Mouse (Mus musculus) T-helper 2 cell (primary cell): ENCODE results near the gene Sec16a.

ENCODE experiments used
- in situ Hi-C: fragments of 300-600 bp; cut with MboI, MseI; formaldehyde crosslinking; loops from one replicate; pipeline ENCODE4 v1.15.1; 2025; ENCODE audit warnings: high pct_unique_total_duplicates

Gene Sec16a

GRCm38 (mm10) chr2:26474789-26475504 lies 29.9 kb upstream of the Sec16a start:
- in situ Hi-C loops: no loop called here

- in situ Hi-C loops: no loop called here
These were observed 27.5 kb upstream of the Sec16a start for GRCm38 (mm10) chr2:26472312-26473090.

- in situ Hi-C loops: no loop called here
These were observed 26.8 kb upstream of the Sec16a start for GRCm38 (mm10) chr2:26471652-26472285.

GRCm38 (mm10) chr2:26470967-26471366 lies 26.0 kb upstream of the Sec16a start:
- in situ Hi-C loops: no loop called here

GRCm38 (mm10) chr2:26468376-26468775 lies 23.4 kb upstream of the Sec16a start:
- in situ Hi-C loops: no loop called here

- in situ Hi-C loops: no loop called here
These were observed 18.4 kb upstream of the Sec16a start for GRCm38 (mm10) chr2:26463412-26463811.

- in situ Hi-C loops: no loop called here
These were observed 18.0 kb upstream of the Sec16a start for GRCm38 (mm10) chr2:26462980-26463379.

GRCm38 (mm10) chr2:26461667-26462066 lies 16.7 kb upstream of the Sec16a start:
- in situ Hi-C loops: no loop called here

- in situ Hi-C loops: no loop called here
These were observed 15.8 kb upstream of the Sec16a start for GRCm38 (mm10) chr2:26460837-26461236.

- in situ Hi-C loops: no loop called here
These were observed 15.2 kb upstream of the Sec16a start for GRCm38 (mm10) chr2:26460097-26460646.

- in situ Hi-C loops: no loop called here
These were observed 14.5 kb upstream of the Sec16a start for GRCm38 (mm10) chr2:26459478-26459877.

- in situ Hi-C loops: no loop called here
These were observed 13.5 kb upstream of the Sec16a start for GRCm38 (mm10) chr2:26458402-26459124.

- in situ Hi-C loops: loop anchor here (5.0 kb wide), 2 partner anchors 38 to 113 kb away; no protein-coding TSS in a partner anchor
These were observed 4.4 kb upstream of the Sec16a start for GRCm38 (mm10) chr2:26449121-26450060.

GRCm38 (mm10) chr2:26447451-26447850 lies 2.4 kb upstream of the Sec16a start:
- in situ Hi-C loops: loop anchor here (5.0 kb wide), 1 partner anchor 115 kb away; no protein-coding TSS in a partner anchor

- in situ Hi-C loops: loop anchor here (5.0 kb wide), 1 partner anchor 116 kb away; no protein-coding TSS in a partner anchor
These were observed 1.7 kb upstream of the Sec16a start for GRCm38 (mm10) chr2:26446671-26447070.

GRCm38 (mm10) chr2:26445666-26446445 lies 840 bp upstream of the Sec16a start:
- in situ Hi-C loops: loop anchor here (5.0 kb wide), 1 partner anchor 116 kb away; no protein-coding TSS in a partner anchor

GRCm38 (mm10) chr2:26444368-26444767 lies 648 bp downstream of the Sec16a start:
- in situ Hi-C loops: no loop called here

GRCm38 (mm10) chr2:26443876-26444275 lies 1.1 kb downstream of the Sec16a start:
- in situ Hi-C loops: no loop called here

GRCm38 (mm10) chr2:26442843-26443242 lies 2.2 kb downstream of the Sec16a start:
- in situ Hi-C loops: no loop called here
